Mouse (Mus musculus) lung, embryonic 16.5 days (tissue): ENCODE results near the gene Lsm14a. TPM values are rescaled to one million over a fixed set of nuclear protein-coding genes. Genes with fewer than 3 reads are reported as not detected.

ENCODE experiments used
- ATAC-seq: fragments of 200-750 bp; cut with Nextera tagmentation; 2 replicates; pipeline ENCODE4 v1.8.0; 2017; ENCODE audit warnings: low read depth, mild to moderate bottlenecking, moderate library complexity
- H3K27ac ChIP-seq: fragments of 300-500 bp; sonication (generic); 2 replicates; pipeline ENCODE4 v1.5.1; 2014; ENCODE audit warnings: mild to moderate bottlenecking, control low read depth, low read length
- H3K27me3 ChIP-seq: fragments of 300-500 bp; sonication (generic); 2 replicates; pipeline ENCODE4 v1.6.1; 2014; ENCODE audit warnings: low read depth, low read length, mixed read lengths; ENCODE audit not compliant: control insufficient read depth, insufficient read depth
- H3K36me3 ChIP-seq: fragments of 300-500 bp; sonication (generic); 2 replicates; pipeline ENCODE4 v1.6.1; 2014; ENCODE audit warnings: low read length; ENCODE audit not compliant: control insufficient read depth, insufficient read depth
- H3K4me1 ChIP-seq: fragments of 300-500 bp; sonication (generic); replicated peaks from 2 replicates; pipeline ENCODE4 v1.6.1; 2014; ENCODE audit warnings: low read length, mixed read lengths; ENCODE audit not compliant: control insufficient read depth, insufficient read depth
- H3K4me2 ChIP-seq: fragments of 300-500 bp; sonication (generic); 2 replicates; pipeline ENCODE4 v1.6.1; 2014; ENCODE audit warnings: low read depth, low read length, control low read depth
- H3K4me3 ChIP-seq: fragments of 300-500 bp; sonication (generic); 2 replicates; pipeline ENCODE4 v1.5.1; 2014; ENCODE audit warnings: mild to moderate bottlenecking, low read length, control low read depth
- H3K9ac ChIP-seq: fragments of 300-500 bp; sonication (generic); 2 replicates; pipeline ENCODE4 v1.6.1; 2014; ENCODE audit warnings: low read length, control low read depth
- H3K9me3 ChIP-seq: fragments of 300-500 bp; sonication (generic); 2 replicates; pipeline ENCODE4 v1.6.1; 2016; ENCODE audit warnings: low read length; ENCODE audit not compliant: control insufficient read depth
- WGBS: fragments of 180-500 bp; shearing (Covaris S2); extraction: QIAGEN DNeasy Blood & Tissue Kit; methylation state at CpG from one replicate; pipeline ENCODE4 v1.1.7; 2014; 5-methylcytosine and 5-hydroxymethylcytosine counted together
- polyA plus RNA-seq: library from polyadenylated mRNA; unstranded; fragments of >200 nt; fragmentation: Nextera tagmentation; extraction: Ambion mirVana; gene quantifications from 2 replicates; pipeline ENCODE4 v1.2.1, GENCODE M21; 2015

Gene Lsm14a
- polyA plus RNA-seq, 1 experiment from 2014 or later, result 88.7 TPM

- peaks cover 21% of the 10 kb centered on the region for H3K4me1 ChIP-seq
- H3K36me3 ChIP-seq, result no peaks in the 10 kb centered on the region
- H3K27ac ChIP-seq, result peak overlapping the region; percentile 95
- peak overlapping the region; percentile 91 for H3K9ac ChIP-seq
- peak overlapping the region; percentile 81 for H3K4me2 ChIP-seq
- peak overlapping the region; percentile 90 for H3K4me3 ChIP-seq
- WGBS, result 1% methylated on average over 41 of the region's 73 CpGs
- no peaks in the 10 kb centered on the region for H3K27me3 ChIP-seq
- peak; percentile 88 for ATAC-seq
- no peaks in the 10 kb centered on the region for H3K9me3 ChIP-seq
Measured at GRCm38 (mm10) chr7:34312786-34313442, 80.2 kb downstream of the Lsm14a start.

GRCm38 (mm10) chr7:34309186-34309764 is 83.8 kb downstream of the Lsm14a start:
- Histone ChIP-seq H3K27ac (peak overlapping the region; percentile 80), H3K4me2 (peak overlapping the region; percentile 34)

DNA sequence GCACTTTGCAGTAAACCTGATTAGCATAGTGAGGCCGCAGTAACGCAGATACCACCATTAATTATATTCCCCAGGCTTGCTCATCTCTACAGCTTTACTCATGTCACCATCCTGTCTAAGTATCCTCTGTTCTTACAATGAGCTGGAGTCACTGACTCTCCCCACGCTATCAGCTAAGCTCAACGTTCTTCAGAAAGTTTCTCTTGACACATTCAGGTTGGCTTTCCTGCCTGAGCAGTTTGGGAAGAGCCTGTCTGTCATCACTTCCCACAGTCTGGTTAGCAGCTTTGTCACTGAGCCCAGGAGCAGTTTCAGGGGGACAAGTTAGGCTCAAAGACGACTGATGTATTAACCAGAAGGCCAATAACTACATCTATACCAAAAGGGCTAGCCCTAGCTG is 84.5 kb downstream of the Lsm14a start:
- Histone ChIP-seq H3K27me3 (no peaks in the 10 kb centered on the region), H3K9ac (no peak overlapping the region), H3K4me3 (no peak overlapping the region), H3K9me3 (no peaks in the 10 kb centered on the region), H3K27ac (peak overlapping the region; percentile 65), H3K36me3 (no peaks in the 10 kb centered on the region), H3K4me2 (peak overlapping the region; percentile 28; the same call in 1 of the 2 replicates), H3K4me1 (peaks cover 29% of the 10 kb centered on the region)
- ATAC-seq, result no peak
- 39% methylated on average over 5 of the region's 5 CpGs for WGBS

More at GRCm38 (mm10) chr7:34309186-34309764, 83.8 kb downstream of the Lsm14a start:
- H3K9ac ChIP-seq, result no peak overlapping the region
- H3K9me3 ChIP-seq, result no peaks in the 10 kb centered on the region
- no peak overlapping the region for H3K4me3 ChIP-seq
- H3K36me3 ChIP-seq, result no peaks in the 10 kb centered on the region
- peak; percentile 11; the same call in 1 of the 2 replicates for ATAC-seq
- H3K4me1 ChIP-seq, result peaks cover 29% of the 10 kb centered on the region
- no peaks in the 10 kb centered on the region for H3K27me3 ChIP-seq
- WGBS, result 34% methylated on average over 5 of the region's 5 CpGs

DNA sequence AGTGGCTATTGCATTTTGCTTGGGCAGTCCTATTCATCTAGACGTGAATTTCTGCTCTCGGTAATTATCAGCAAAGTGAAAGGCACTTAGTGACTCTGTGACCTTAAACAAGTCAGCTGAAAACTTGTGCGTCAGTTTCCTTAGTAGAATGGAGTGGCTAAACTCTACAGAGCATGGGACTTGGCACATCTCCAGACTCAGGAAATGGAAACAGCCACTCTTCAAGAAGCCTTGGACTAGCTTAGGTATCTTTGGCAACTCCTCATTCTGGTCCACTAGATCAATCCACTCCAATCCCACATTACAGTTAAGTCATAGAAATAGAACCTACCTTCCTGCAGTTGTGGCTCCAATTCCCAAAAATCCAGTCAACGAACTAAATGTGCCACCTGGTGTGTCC is 87.7 kb downstream of the Lsm14a start:
- peak overlapping the region; percentile 29; the same call in 1 of the 2 replicates for H3K9ac ChIP-seq
- WGBS, result 24% methylated on average over 4 of the region's 4 CpGs
- peak; percentile 34; the same call in 1 of the 2 replicates for ATAC-seq
- H3K27ac ChIP-seq, result peak overlapping the region; percentile 78
- no peaks in the 10 kb centered on the region for H3K27me3 ChIP-seq
- no peak overlapping the region for H3K4me3 ChIP-seq
- peaks cover 26% of the 10 kb centered on the region for H3K4me1 ChIP-seq
- peaks cover 2% of the 10 kb centered on the region; the same call in 1 of the 2 replicates for H3K36me3 ChIP-seq
- H3K9me3 ChIP-seq, result no peaks in the 10 kb centered on the region
- peak overlapping the region; percentile 12; the same call in 1 of the 2 replicates for H3K4me2 ChIP-seq

DNA sequence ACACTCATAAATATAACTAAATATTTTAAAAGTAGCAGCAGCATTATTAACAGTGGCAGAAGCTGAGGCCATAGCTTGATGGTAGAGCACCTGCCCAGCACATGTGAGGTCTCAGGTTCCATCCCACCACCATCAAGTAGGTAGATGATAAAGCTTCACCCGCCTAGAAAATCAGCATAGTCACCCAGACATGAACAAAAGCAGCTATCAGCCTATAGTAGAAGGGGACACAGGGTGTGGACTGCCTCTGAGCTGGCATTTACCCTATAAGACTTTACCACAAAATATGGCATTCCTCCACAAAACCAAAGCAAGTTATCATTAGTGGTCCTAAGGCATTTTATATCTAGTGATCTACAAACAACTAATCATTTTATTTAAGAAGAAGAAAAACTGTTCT is 90.5 kb downstream of the Lsm14a start:
- H3K4me2 ChIP-seq, result no peak overlapping the region
- H3K9me3 ChIP-seq, result no peaks in the 10 kb centered on the region
- no peak for ATAC-seq
- H3K27ac ChIP-seq, result peak overlapping the region; percentile 61
- H3K27me3 ChIP-seq, result no peaks in the 10 kb centered on the region
- H3K4me1 ChIP-seq, result peaks cover 11% of the 10 kb centered on the region
- peaks cover 2% of the 10 kb centered on the region; the same call in 1 of the 2 replicates for H3K36me3 ChIP-seq
- no peak overlapping the region for H3K4me3 ChIP-seq
- WGBS, result 78% methylated on average over 1 of the region's 1 CpGs
- H3K9ac ChIP-seq, result no peak overlapping the region

DNA sequence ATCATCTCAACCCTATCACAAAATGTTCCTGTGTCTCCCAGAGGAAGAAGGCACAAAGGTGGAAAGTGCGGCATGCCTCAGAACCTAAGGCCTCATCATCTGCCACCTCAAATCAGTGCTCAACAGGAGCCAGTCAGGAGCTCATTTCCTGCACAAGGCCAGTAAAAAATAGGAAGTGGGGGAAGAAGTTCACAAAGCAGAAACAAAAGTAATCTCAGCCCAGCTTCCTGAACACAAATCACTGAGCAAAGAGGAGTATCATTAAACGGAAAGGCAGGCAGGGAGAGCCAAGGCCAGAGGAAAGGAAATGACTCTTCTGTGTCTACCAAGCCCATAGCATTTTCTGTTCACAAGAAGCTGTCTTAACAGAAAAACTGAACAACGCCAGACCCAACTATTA is 91.2 kb downstream of the Lsm14a start:
- peak; percentile 60 for ATAC-seq
- H3K4me1 ChIP-seq, result peaks cover 11% of the 10 kb centered on the region
- 75% methylated on average over 3 of the region's 3 CpGs for WGBS

DNA sequence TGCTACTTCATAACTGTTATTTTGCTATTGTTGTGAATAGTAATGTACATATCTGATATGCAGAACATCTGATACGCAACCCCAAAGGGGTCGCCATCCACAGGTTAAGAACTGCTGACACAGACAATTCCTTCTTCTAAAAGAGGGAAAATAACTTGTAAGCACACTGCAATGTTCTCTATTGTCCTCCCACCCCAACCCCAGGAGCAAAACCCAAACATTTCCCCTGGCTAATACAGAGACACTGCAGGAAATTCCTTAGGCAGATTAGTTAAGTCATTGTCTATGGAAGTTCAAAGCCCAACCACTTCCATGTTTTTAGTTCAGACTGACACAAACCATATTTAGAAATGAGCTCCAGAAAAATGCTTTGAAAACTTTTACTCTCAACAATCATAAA is 94.3 kb downstream of the Lsm14a start:
- H3K27ac ChIP-seq, result peak overlapping the region; percentile 20; the same call in 1 of the 2 replicates
- H3K9me3 ChIP-seq, result no peaks in the 10 kb centered on the region
- no peak overlapping the region for H3K4me3 ChIP-seq
- H3K4me2 ChIP-seq, result no peak overlapping the region
- ATAC-seq, result peak; percentile 41; the same call in 1 of the 2 replicates
- peaks cover 2% of the 10 kb centered on the region for H3K36me3 ChIP-seq
- H3K9ac ChIP-seq, result no peak overlapping the region
- H3K4me1 ChIP-seq, result no peaks in the 10 kb centered on the region
- H3K27me3 ChIP-seq, result no peaks in the 10 kb centered on the region
- WGBS, result 83% methylated on average over 2 of the region's 2 CpGs

More for the DNA sequence above, 91.2 kb downstream of the Lsm14a start:
- no peaks in the 10 kb centered on the region for H3K9me3 ChIP-seq
- peaks cover 2% of the 10 kb centered on the region; the same call in 1 of the 2 replicates for H3K36me3 ChIP-seq
- H3K4me3 ChIP-seq, result no peak overlapping the region
- no peak overlapping the region for H3K4me2 ChIP-seq
- no peaks in the 10 kb centered on the region for H3K27me3 ChIP-seq
- no peak overlapping the region for H3K9ac ChIP-seq
- H3K27ac ChIP-seq, result peak overlapping the region; percentile 80

DNA sequence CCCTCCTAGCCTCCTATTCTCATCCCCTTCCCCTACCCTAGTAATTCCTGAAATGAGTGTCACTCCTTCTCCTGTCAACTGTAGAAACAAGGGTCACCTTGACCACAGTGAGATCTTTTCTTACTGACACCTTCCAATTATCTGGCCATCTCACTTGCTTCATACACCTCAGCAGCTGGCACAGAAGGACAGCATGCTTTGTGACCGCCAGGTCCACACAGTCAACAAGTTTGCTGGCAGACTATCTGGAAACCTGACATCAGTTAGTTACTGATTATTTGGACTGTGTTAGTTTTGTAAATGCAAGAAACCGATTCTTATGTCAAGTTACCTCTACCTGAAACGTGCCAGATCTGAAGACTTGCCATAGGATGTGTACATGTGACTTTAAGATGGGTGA is 97.0 kb downstream of the Lsm14a start:
- H3K36me3 ChIP-seq, result no peaks in the 10 kb centered on the region; the same call in 1 of the 2 replicates
- no peak overlapping the region for H3K4me3 ChIP-seq
- no peak overlapping the region for H3K4me2 ChIP-seq
- H3K9ac ChIP-seq, result no peak overlapping the region
- no peaks in the 10 kb centered on the region for H3K4me1 ChIP-seq
- no peak overlapping the region for H3K27ac ChIP-seq
- WGBS, result 83% methylated on average over 3 of the region's 3 CpGs
- no peaks in the 10 kb centered on the region for H3K27me3 ChIP-seq
- no peak for ATAC-seq
- no peaks in the 10 kb centered on the region for H3K9me3 ChIP-seq
